Mouse (Mus musculus) kidney, adult 8-10 months (tissue): ENCODE measurements at regions not wholly inside any gene's neighbourhood (a gene's known extent, or its start where the extent isn't known, plus 50 kb on each side); places are given as distances from the start of the nearest gene placed in this dataset.

ENCODE experiments used
- DNase-seq, 2 experiments: peaks; one replicate each; pipeline ENCODE4 v3.0.0; 2022

DNA sequence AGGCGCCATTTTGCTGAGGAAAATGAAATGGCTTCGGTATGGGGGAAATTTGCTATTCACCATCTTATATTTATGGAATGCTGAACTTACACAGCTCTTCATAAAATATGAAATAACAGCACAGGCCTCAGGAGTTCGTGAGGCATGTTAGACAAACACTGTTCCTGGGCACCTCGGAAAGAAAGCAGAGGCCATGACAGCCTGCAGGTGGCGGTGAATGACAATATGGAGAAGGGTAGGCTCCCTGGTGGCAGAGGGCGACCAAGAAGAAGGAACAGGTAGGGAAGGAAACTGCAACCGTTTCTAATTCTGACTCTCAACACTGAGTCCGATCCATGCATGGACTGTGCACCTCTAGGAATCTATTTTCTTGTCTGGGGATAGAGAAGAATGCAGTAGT, 553.6 kb upstream of the Tmpo start:
- DNase-seq = no peak

DNA sequence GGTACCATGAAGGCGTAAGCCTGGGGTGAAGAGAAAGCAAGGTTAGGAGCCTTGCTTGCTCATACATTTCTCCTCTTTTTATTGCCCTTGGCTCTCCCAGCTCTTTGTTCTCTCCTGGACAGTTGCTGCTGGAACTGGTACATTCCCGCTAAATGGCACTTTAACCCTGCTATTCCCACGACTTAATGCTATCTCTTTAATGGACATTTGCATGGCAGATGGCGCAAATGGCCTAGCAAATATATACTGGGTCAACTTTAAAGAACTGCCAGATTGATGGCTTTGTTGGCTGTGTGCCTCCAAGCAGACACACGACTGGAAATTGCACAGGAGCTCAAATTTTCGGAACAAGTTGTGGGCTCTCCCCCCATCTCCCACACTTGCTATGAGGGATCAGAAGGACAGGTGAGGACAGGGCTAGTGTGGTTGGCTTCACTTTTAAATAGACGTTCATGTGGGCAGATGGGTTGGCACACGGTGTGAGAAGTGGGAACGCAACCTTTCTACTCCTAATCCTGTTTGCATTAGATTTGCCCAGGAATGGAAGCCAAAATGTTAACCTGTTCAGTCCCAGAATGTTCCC, 551.0 kb upstream of the Tmpo start:
- no peak for DNase-seq

DNA sequence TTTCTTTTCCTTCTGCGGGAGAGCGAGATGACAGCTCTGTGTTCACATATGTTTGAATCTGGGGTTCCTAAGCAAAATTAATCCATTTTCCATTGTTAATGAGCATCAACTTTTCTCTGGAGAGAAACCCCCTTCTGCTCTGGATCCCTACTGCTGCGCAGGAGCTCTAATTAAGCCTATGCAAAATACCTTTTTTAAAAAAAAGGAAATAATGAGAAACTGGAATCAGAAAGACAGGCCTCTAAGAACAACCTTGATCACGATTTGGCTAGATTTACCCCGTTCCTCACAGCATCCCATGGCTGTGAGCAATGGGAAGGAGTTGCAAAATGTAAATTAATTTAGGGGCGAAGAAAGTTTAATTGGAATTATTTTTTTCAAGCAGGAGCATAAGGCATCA, 548.9 kb upstream of the Tmpo start:
- DNase-seq = no peak

GRCm38 (mm10) chr10:91719561-91720371, 538.7 kb upstream of the Tmpo start:
- no peak for DNase-seq

- no peak for DNase-seq
These were observed 535.5 kb upstream of the Tmpo start for GRCm38 (mm10) chr10:91716604-91717003.

- DNase-seq = peak in 1 of 2 experiments; percentile 2
These were observed 533.5 kb upstream of the Tmpo start for GRCm38 (mm10) chr10:91714648-91715047.

- DNase-seq = no peak
These were observed 532.4 kb upstream of the Tmpo start for GRCm38 (mm10) chr10:91713529-91713928.

DNA sequence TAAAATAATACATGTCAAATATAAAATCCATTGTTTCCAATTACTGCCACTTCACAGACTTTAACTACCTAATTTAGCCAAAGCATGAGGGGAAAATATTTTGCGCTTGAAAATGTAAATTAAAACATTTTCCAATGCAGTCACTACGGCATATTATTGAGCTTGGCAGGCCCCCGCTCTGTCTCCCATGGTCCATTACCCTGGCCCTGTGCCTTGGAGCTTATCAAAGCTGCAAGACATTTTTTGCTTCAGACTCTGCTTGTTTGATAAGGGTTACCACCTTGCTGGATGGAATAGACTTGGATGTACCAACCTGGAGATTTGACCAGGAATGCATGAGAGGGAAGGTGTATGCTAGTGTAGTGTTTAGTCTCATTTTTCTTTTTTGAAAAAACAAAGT, 525.7 kb upstream of the Tmpo start:
- DNase-seq = no peak

GRCm38 (mm10) chr10:91704751-91705150, 523.6 kb upstream of the Tmpo start:
- no peak for DNase-seq

DNA sequence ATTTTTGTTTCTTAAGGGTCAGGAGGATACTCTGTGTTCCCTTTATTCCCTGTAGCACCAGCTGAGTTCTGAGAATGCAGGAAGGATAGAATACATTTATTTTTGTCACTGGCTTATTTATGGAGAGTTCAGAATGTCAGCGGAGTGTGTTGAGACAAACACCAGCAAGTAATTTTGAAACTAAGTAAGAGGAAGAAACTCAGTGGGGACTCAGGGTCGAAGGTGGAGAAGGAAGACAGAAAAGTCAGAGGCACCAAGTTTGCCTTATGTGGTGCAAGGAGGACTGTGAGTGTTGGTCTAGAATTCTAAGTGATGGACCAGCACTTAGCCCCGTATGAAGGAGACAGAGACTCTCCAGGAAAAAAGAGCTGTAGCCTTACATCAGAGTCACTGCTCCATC, 520.7 kb upstream of the Tmpo start:
- DNase-seq = no peak

GRCm38 (mm10) chr10:91686082-91686618, 505.0 kb upstream of the Tmpo start:
- DNase-seq = no peak

- DNase-seq = no peak
These were observed 504.3 kb upstream of the Tmpo start for GRCm38 (mm10) chr10:91685164-91686027.

DNA sequence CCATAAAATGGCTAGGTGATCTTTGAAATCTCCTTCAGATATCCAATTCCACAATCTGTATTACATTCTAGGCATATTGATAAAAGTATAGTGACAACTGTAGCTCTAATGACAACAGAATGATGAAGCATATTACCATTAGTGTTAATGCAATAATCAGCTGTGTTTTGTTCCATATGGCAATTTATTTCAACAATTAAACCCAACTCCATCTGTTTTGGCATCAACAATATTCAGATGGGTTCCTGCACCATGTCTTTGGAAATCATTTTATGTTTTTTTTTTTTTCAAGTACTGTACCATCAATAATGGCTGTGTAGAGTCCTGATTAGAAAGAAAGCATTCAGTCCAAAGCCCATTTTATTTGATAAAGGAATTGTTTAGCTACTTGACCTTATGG, 498.5 kb upstream of the Tmpo start:
- DNase-seq = no peak

DNA sequence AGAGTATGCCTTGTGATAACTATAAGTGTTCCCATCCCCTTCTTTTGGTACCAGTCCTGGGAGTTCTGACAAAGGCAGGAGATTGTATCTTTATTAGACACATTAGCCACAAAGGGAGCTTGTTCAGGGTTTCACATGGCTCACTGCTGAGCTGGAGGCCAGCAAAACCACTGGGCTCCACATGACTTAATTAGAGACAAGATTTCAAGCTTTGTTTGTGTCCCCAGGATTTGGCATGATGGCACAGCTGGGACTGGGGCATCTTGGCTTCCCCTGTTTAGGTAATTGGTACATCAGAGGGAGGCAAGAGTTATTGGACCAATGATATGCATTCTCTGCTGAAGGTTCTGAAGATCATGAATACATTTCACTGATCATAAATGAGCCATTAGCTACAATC, 456.8 kb upstream of the Tmpo start:
- DNase-seq = no peak

GRCm38 (mm10) chr10:91628672-91629071, 447.6 kb upstream of the Tmpo start:
- no peak for DNase-seq

DNA sequence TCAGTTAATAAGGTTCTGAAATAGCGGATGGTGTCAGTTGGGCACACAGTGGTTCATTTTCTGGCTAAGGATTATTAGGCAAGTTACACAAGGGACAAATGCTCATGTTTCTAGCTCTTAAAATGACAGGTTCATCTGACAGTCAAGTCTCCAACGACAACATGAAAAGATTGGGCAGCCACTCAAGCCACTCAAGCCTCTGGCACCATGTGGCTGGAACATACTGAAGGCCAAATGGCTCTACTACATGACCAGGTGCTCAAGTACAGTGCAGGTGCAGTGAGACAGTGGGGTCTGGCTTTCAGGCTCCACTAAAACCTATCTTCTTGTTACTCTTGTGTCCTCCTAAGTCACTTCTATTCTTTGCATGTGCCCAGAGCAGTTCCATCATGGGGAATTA, 441.2 kb upstream of the Tmpo start:
- DNase-seq = no peak

- no peak for DNase-seq
These were observed 432.8 kb upstream of the Tmpo start for GRCm38 (mm10) chr10:91613794-91614479.

DNA sequence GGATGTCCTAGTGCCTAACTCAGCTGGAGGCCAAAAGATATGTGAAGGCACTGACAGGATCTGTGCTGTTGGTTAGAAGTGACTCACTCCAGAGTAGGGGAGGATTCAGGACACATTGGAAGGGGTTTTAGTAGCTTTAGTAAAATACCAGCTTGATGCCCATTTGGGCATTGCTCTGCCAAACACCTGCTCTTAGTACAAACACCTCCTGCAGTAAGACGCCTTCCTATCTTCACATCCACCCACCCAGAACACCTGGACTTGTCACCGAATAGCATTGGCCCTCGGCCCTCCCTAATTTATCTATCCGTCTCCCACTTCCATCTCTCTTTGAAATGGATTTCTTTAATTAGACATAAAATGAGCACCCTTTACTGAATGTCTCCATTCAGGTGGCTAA, 430.9 kb upstream of the Tmpo start:
- no peak for DNase-seq

- peak; percentile 24 to 72 for DNase-seq
These were observed 413.8 kb upstream of the Tmpo start for GRCm38 (mm10) chr10:91594891-91595290.

DNA sequence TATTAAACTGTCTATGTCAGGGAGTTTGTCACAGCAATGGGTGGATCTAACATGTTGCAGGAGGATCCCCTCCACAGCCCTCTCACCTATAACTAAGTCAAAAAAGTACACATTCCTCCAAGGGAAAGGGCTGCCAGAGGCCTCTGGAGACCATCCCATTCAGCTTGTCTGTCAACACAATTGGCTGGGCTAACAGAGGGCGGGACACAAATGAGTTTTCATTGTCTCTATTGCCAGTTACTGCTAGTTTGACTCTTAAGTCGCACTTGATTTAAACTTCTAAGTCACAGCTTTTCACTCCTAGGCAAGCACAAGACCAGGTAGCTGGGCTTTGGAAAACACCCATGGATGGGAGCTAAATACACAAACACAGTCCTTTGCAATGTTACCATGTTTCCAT, 412.3 kb upstream of the Tmpo start:
- no peak for DNase-seq

GRCm38 (mm10) chr10:91591845-91592244, 410.7 kb upstream of the Tmpo start:
- DNase-seq = no peak

- DNase-seq = no peak
These were observed 410.3 kb upstream of the Tmpo start for GRCm38 (mm10) chr10:91591398-91591811.

DNA sequence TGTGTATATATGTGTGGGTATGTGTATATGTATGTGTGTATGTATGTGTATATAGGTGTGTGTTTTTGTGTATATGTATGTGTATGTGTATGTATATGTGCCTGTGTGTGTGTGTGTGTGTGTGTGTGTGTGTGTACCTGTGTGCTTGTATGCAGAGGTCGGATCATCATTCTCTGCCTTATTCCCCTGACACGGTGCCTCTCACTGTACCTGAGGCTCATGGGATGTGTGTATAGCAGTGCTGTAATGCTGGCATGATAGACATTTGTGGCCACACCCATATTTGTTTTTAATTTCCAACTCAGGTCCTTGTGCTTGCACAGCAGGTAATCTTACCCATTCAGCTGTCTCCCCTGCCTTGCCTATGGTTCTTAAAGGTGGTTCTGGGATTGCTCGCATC, 402.1 kb upstream of the Tmpo start:
- no peak for DNase-seq
